Comparison of ENCODE assay signal across 27 mouse cellular contexts in genomic region chr10:77814382-77814781, GRCm38 (mm10). TPM values are rescaled to one million over a fixed set of nuclear protein-coding genes. Genes with fewer than 3 reads are reported as not detected.
"Had no signal": no experiment of that assay in that cellular context is flagged by ENCODE, and none has a peak within 500 bp of the region (broad histone marks: within the 10 kb centered on the region; RNA-seq: fewer than 3 reads in every experiment).

Gene Gm2696 (plus strand): TSS chr10:77814682.

- H3K4me1 ChIP-seq: midbrain, embryonic 12.5 days; neural tube, embryonic 13.5 days had no signal

- H3K9me3 ChIP-seq: midbrain, embryonic 15.5 days; neural tube, embryonic 13.5 days; neural tube, embryonic 15.5 days had no signal

- H3K4me2 ChIP-seq: lung, embryonic 14.5 days; midbrain, embryonic 12.5 days; midbrain, embryonic 15.5 days; neural tube, embryonic 13.5 days; neural tube, embryonic 15.5 days had no signal

- H3K27ac ChIP-seq: liver, embryonic 14.5 days; midbrain, embryonic 12.5 days; midbrain, embryonic 15.5 days; neural tube, embryonic 13.5 days; neural tube, embryonic 15.5 days had no signal

- H3K4me3 ChIP-seq: midbrain, embryonic 12.5 days; midbrain, embryonic 15.5 days; myocyte; neural tube, embryonic 13.5 days; neural tube, embryonic 15.5 days had no signal

- ATAC-seq: midbrain, embryonic 15.5 days had no signal

- DNase-seq: lung, adult 18-20 months; lung, embryonic 14.5 days; lung, postnatal 10 days; lung, postnatal 4 days; retina, postnatal 1 day; right cerebral cortex, adult 18-20 months; right cerebral cortex, postnatal 25 days; right cerebral cortex, postnatal 4 days; spleen, adult 18-20 months; thymus, adult 18-20 months; thymus, postnatal 14 days; thymus, postnatal 36 days had no signal

- H3K36me3 ChIP-seq: midbrain, embryonic 12.5 days; midbrain, embryonic 15.5 days; neural tube, embryonic 13.5 days; neural tube, embryonic 15.5 days had no signal

- H3K27me3 ChIP-seq: midbrain, embryonic 15.5 days; neural tube, embryonic 13.5 days; neural tube, embryonic 15.5 days had no signal

- H3K9ac ChIP-seq: liver, embryonic 14.5 days; lung, embryonic 14.5 days; midbrain, embryonic 12.5 days; midbrain, embryonic 15.5 days; neural tube, embryonic 13.5 days; neural tube, embryonic 15.5 days had no signal

RNA-seq across cellular contexts. Expression of gene Gm2696, which starts in this region (rescaled TPM):
- total RNA-seq: megakaryocyte, adult 5-6 weeks; megakaryocyte-erythroid progenitor cell, adult 5-6 weeks had no signal
- polyA plus RNA-seq: liver, embryonic 14.5 days; liver, embryonic 16.5 days; lung, embryonic 14.5 days; lung, embryonic 16.5 days; midbrain, embryonic 12.5 days; midbrain, embryonic 15.5 days; myocyte; neural tube, embryonic 11.5 days; neural tube, embryonic 13.5 days; neural tube, embryonic 15.5 days; small intestine, adult 2 months; stomach, embryonic 14.5 days; stomach, embryonic 16.5 days; thymus, postnatal 0 days had no signal
